Mouse (Mus musculus): ENCODE results near the gene Rnaset2a.
"Not testable (repeated sequence)": the region's sequence is repeated elsewhere in the genome, so short reads cannot be mapped to it uniquely, and the experiment has no call there.

Rnaset2a gene

GRCm38 (mm10) chr17:8147439-8148316 is at the start of gene Rnaset2a, which contains the start of gene Gm49673:
TSS of gene Rnaset2a (minus strand) at chr17:8148097.
TSS of gene Gm49673 (minus strand) at chr17:8147788.
- not testable (repeated sequence) for DNase-seq (ENCODE audit: low read depth, low spot score)

- peak; percentile 38 for DNase-seq (ENCODE audit: low read depth, low spot score)
Measured at GRCm38 (mm10) chr17:8197652-8198051, 49.8 kb upstream of the Rnaset2a start.

GRCm38 (mm10) chr17:8195685-8196376 is 47.9 kb upstream of the Rnaset2a start:
- no peak for DNase-seq (ENCODE audit: low read depth, low spot score)

GRCm38 (mm10) chr17:8193678-8194077 is 45.8 kb upstream of the Rnaset2a start:
- DNase-seq (ENCODE audit: low read depth, low spot score) = no peak

- no peak for DNase-seq (ENCODE audit: low read depth, low spot score)
Measured at GRCm38 (mm10) chr17:8184217-8184616, 36.3 kb upstream of the Rnaset2a start.

- DNase-seq (ENCODE audit: low read depth, low spot score) = no peak
Measured at GRCm38 (mm10) chr17:8183815-8184214, 35.9 kb upstream of the Rnaset2a start.

GRCm38 (mm10) chr17:8177090-8177489 is 29.2 kb upstream of the Rnaset2a start:
- no peak for DNase-seq (ENCODE audit: low read depth, low spot score)

GRCm38 (mm10) chr17:8171081-8171480 is 23.2 kb upstream of the Rnaset2a start:
- no peak for DNase-seq (ENCODE audit: low read depth, low spot score)

- no peak for DNase-seq (ENCODE audit: low read depth, low spot score)
Measured at GRCm38 (mm10) chr17:8170331-8170730, 22.4 kb upstream of the Rnaset2a start.

GRCm38 (mm10) chr17:8167436-8167835 is 19.5 kb upstream of the Rnaset2a start:
- not testable (repeated sequence) for DNase-seq (ENCODE audit: low read depth, low spot score)

- DNase-seq (ENCODE audit: low read depth, low spot score) = not testable (repeated sequence)
Measured at GRCm38 (mm10) chr17:8166454-8166853, 18.6 kb upstream of the Rnaset2a start.

GRCm38 (mm10) chr17:8165977-8166376 is 18.1 kb upstream of the Rnaset2a start:
- not testable (repeated sequence) for DNase-seq (ENCODE audit: low read depth, low spot score)

GRCm38 (mm10) chr17:8165608-8165945 is 17.7 kb upstream of the Rnaset2a start:
- DNase-seq (ENCODE audit: low read depth, low spot score) = not testable (repeated sequence)

GRCm38 (mm10) chr17:8164701-8165607 is 17.1 kb upstream of the Rnaset2a start, which contains the start of gene Fgfr1op:
TSS of gene Fgfr1op (plus strand) at chr17:8165501.
- DNase-seq (ENCODE audit: low read depth, low spot score) = not testable (repeated sequence)

- not testable (repeated sequence) for DNase-seq (ENCODE audit: low read depth, low spot score)
Measured at GRCm38 (mm10) chr17:8160969-8161368, 13.1 kb upstream of the Rnaset2a start.

- not testable (repeated sequence) for DNase-seq (ENCODE audit: low read depth, low spot score)
Measured at GRCm38 (mm10) chr17:8158627-8159026, 10.7 kb upstream of the Rnaset2a start.

GRCm38 (mm10) chr17:8155982-8156381 is 8.1 kb upstream of the Rnaset2a start:
- DNase-seq (ENCODE audit: low read depth, low spot score) = not testable (repeated sequence)

GRCm38 (mm10) chr17:8155010-8155409 is 7.1 kb upstream of the Rnaset2a start:
- DNase-seq (ENCODE audit: low read depth, low spot score) = not testable (repeated sequence)

GRCm38 (mm10) chr17:8146931-8147330 is 966 bp downstream of the Rnaset2a start:
- DNase-seq (ENCODE audit: low read depth, low spot score) = not testable (repeated sequence)

GRCm38 (mm10) chr17:8143802-8144673 is 3.9 kb downstream of the Rnaset2a start:
- not testable (repeated sequence) for DNase-seq (ENCODE audit: low read depth, low spot score)
